Mouse (Mus musculus): ENCODE measurements around the gene Tmem87a.

- TF ChIP-seq CTCF (IDR thresholded peaks at IDR 0.05; ENCODE audit: insufficient read depth, low read depth, low read length) (no peak), POLR2A (IDR thresholded peaks at IDR 0.05; ENCODE audit: insufficient read depth, low read depth, low read length) (no peak)
These were observed 11.5 kb downstream of the Tmem87a start for GRCm38 (mm10) chr2:120392406-120392805.

Measured in olfactory bulb, adult 2 months (tissue).